Mouse (Mus musculus): ENCODE data around the gene Trim44. TPM values are rescaled to one million over a fixed set of nuclear protein-coding genes. Genes with fewer than 3 reads are reported as not detected.
A peak's percentile ranks its signal among the peaks of the same experiment; 100 is the strongest.

Trim44 gene
- polyA plus RNA-seq, 1 experiment, result 35.6 TPM

DNA sequence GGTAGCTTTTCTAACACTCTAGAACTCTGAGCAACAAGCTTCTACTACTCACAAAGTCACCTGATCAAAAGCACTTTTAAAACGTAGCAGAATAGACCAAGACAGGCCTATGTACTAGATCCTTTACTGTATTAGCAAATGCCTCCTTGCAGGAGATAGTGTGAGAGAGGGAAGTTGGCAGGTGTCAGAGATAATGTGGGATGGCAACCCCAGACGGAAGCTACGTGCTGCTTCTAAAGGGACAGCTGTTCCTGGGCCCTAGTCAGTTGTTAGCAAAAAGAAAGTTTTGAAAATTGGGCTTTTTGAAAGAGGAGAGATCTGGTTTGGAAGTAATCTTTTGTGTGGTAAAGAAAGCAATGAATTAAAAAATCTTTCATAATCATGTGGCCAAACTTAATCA lies 151.5 kb downstream of the Trim44 start:
- DNase-seq, result no peak
- no peaks in the 10 kb centered on the region for H3K36me3 ChIP-seq (ENCODE audit: control insufficient read depth, insufficient read depth, low read length)
- no peaks in the 10 kb centered on the region for H3K27me3 ChIP-seq (ENCODE audit: control insufficient read depth, insufficient read depth, low read length)
- peak overlapping the region; percentile 87 for H3K27ac ChIP-seq (ENCODE audit: control insufficient read depth, insufficient read depth, low read length)
- no peak overlapping the region for H3K4me3 ChIP-seq (ENCODE audit: control insufficient read depth, insufficient read depth, low read length)
- TF ChIP-seq POLR2A (IDR thresholded peaks at IDR 0.05; ENCODE audit: control insufficient read depth, extremely low read depth, insufficient read depth, low read length, poor library complexity) (no peak), CTCF (IDR thresholded peaks at IDR 0.05; ENCODE audit: borderline replicate concordance, control insufficient read depth, extremely low read depth, insufficient read depth, low read length, poor library complexity) (no peak)
- 9% methylated on average over 3 of the region's 3 CpGs for WGBS
- H3K4me1 ChIP-seq (replicated peaks; ENCODE audit: control insufficient read depth, insufficient read depth, low read length), result peaks cover 44% of the 10 kb centered on the region

GRCm38 (mm10) chr2:102253204-102253603 lies 154.4 kb downstream of the Trim44 start:
- H3K36me3 ChIP-seq (ENCODE audit: control insufficient read depth, insufficient read depth, low read length), result no peaks in the 10 kb centered on the region
- WGBS, result 97% methylated on average over 7 of the region's 7 CpGs
- no peak for TF ChIP-seq POLR2A (IDR thresholded peaks at IDR 0.05; ENCODE audit: control insufficient read depth, extremely low read depth, insufficient read depth, low read length, poor library complexity)
- no peak for TF ChIP-seq CTCF (IDR thresholded peaks at IDR 0.05; ENCODE audit: borderline replicate concordance, control insufficient read depth, extremely low read depth, insufficient read depth, low read length, poor library complexity)
- no peak overlapping the region for H3K27ac ChIP-seq (ENCODE audit: control insufficient read depth, insufficient read depth, low read length)
- no peaks in the 10 kb centered on the region for H3K27me3 ChIP-seq (ENCODE audit: control insufficient read depth, insufficient read depth, low read length)
- no peak for DNase-seq
- no peak overlapping the region for H3K4me3 ChIP-seq (ENCODE audit: control insufficient read depth, insufficient read depth, low read length)
- peaks cover 33% of the 10 kb centered on the region for H3K4me1 ChIP-seq (replicated peaks; ENCODE audit: control insufficient read depth, insufficient read depth, low read length)

- no peaks in the 10 kb centered on the region for H3K27me3 ChIP-seq (ENCODE audit: control insufficient read depth, insufficient read depth, low read length)
- no peak for TF ChIP-seq POLR2A (IDR thresholded peaks at IDR 0.05; ENCODE audit: control insufficient read depth, extremely low read depth, insufficient read depth, low read length, poor library complexity)
- no peak overlapping the region for H3K4me3 ChIP-seq (ENCODE audit: control insufficient read depth, insufficient read depth, low read length)
- 92% methylated on average over 4 of the region's 4 CpGs for WGBS
- H3K4me1 ChIP-seq (replicated peaks; ENCODE audit: control insufficient read depth, insufficient read depth, low read length), result peaks cover 30% of the 10 kb centered on the region
- no peaks in the 10 kb centered on the region for H3K36me3 ChIP-seq (ENCODE audit: control insufficient read depth, insufficient read depth, low read length)
- DNase-seq, result no peak
- H3K27ac ChIP-seq (ENCODE audit: control insufficient read depth, insufficient read depth, low read length), result no peak overlapping the region
These were observed 155.0 kb downstream of the Trim44 start for GRCm38 (mm10) chr2:102252651-102253050.

Other genes with a start within 250 kb of the Trim44 start
- gene Ldlrad3, start 221.4 kb downstream of the Trim44 start, polyA plus RNA-seq (2012; rRNA removed), result 12.9 and 15.4 TPM in 2 replicates
- 2.0 TPM in 2 replicates for gene Fjx1, start 44.7 kb upstream of the Trim44 start, polyA plus RNA-seq (2012; rRNA removed)
- 1.9 and 2.3 TPM in 2 replicates for gene Pamr1, start 142.2 kb upstream of the Trim44 start, polyA plus RNA-seq (2012; rRNA removed)